Mouse (Mus musculus): ENCODE data around the gene Zfp280d. TPM values are rescaled to one million over a fixed set of nuclear protein-coding genes. Genes with fewer than 3 reads are reported as not detected.
"Not testable (repeated sequence)": the region's sequence is repeated elsewhere in the genome, so short reads cannot be mapped to it uniquely, and the experiment has no call there.

Zfp280d gene
- polyA plus RNA-seq, 1 experiment: 11.2 TPM

DNA sequence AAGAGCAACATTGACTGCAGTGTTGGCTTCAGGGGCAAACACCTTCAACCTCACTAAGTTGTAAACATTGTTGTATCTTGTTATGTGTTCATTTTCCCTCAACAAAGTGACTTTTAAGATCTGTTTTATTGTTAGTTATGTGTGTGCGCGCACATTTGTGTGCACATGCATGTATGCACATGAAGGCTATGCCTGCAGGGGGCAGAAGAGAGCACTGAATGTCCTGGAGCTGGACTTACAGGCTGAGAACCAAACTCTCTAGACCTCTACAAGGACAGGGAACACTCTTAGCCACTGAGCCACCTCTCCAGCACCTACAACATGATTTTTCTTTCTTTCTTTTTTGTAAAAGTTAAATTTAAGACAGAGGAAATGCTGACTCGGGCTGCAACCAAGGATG, 99.4 kb downstream of the Zfp280d start:
- DNase-seq (ENCODE audit: low read depth): no peak

DNA sequence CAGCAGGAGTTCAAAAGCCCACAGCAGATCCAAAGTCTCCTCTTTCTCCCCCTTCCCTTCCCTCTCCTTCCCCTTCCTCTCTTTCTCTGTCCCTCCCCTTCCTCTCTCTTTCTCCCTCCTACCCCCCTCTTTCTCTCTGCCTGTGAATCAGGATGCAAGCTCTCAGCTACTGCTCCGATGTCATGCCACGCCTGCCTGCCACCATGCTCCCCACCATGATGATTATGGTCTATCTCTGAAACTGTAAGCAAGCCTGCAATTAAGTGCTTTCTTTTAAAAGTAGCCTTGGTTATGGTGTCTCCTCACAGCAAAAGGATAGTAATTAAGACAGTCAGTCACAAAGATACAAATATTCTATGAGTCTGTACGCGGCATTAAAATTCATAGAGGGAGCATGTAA, 100.3 kb downstream of the Zfp280d start:
- DNase-seq (ENCODE audit: low read depth): no peak

DNA sequence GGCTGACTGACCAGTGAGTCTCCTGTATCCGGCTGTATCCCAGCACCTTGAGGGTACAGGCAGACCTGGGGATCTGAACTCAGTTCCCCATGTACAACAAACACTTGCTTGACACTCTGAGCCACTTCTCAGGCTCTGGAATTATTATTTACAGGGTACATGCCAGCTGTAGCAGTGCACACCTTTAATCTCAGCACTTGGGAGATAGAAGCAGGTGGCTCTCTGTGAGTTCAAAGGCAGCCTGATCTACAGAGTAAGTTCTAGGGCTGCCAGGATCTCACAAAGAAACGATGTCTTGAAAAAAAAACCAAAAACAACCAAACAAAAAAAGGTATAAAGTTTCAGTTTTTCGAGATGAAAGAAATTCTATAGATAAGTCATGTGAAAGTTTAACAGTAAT, 101.0 kb downstream of the Zfp280d start:
- no peak for DNase-seq (ENCODE audit: low read depth)

DNA sequence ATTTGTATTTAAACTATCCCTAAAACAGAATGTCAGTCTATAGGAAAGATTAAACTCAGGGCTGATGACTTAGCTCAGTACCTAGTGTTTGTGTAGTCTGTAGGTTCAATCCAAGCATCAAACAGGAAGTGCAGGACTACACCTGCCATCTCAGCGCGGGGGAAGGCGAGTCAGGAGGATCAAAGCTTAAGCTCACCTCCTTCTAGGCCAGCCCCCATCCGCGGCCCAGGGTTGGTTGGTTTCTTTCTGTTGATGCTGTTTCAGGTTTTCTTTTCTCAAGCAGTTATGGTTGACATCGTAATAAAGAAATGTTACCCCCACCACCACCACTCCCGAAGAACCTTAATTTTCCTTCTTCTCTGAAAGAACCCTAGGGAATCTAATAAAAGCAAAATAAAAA, 111.1 kb downstream of the Zfp280d start:
- DNase-seq (ENCODE audit: low read depth): no peak

DNA sequence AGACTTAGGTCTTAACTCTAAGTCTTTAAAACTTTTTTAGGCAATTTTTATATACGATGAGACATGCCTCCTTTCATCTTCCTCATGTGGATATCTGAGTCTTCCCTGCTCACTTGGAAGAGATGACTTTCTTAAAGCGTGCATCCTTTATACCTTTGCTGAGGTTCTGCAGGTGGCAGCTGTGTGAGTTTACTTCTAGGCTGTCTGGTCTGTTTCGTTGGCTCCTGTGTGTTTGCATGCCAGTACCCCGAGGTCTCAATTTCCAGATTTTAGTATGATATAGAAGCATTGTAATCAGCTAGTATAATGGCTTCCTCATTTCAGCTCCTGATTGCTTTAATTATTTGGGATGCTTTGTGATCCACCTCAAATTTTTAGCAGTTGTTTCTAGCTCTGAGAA, 114.3 kb downstream of the Zfp280d start:
- no peak for DNase-seq (ENCODE audit: low read depth)

DNA sequence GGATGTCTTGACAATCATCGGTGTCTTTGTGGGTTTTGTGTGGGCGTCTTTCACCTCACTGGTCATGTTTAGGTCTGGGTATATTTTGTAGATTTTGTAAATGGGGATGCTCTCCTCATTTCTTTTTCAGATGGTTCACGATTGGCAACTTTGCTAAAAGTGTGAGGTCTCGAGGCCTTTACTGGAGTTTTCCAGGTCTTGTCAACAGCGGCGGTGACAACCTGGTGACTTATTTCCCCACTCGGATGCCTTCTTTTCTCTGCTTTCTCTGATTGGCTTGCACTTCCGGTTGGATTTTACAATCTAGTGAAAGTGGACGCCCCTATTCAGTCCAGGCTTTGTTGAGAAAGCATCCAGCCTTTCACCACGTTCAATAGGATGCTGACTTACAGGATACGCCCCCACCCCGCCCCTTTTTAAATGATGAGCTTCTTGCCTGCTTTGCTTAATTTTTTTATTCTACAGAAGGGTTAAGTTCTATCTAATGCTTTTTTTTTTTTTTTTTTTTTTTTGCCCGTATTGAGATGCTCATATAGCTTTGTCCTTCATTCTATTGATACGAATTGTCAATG, 114.9 kb downstream of the Zfp280d start:
- no peak for DNase-seq (ENCODE audit: low read depth)

DNA sequence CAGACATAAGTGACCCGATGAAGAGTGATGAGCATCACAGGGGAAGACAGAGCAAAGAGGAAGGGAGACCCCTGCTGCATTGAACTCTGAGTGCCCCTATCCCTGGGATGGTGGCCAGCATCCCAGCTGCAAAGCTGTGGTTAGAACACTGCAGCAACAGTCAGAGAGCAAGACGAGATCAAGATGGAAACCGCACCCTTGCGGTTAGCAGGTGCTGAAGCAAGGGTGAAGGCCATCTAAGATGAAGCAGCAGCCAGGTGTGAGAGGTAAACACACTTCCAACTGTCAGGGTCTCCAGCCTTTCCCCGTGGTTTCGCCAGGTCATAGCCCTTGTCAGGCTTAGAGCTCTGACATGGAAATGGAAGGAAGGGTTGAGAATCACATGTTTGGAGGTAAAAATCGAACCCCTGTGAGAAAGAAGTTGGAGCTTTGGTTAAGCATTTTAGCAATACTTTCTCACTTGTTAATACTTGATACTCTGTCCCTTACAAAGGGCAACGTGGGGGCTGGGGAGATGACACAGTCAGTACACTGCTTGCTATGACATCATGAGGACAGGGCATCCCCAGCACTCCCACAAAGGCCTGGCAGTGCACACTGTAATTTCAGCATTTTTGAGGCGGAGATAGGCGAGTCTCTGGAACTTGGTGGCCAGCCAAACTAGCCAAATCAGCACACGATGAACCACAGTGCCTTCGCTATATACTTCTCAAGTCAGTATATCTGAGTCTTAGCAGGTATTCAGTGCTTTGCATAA, 115.8 kb downstream of the Zfp280d start:
- no peak for DNase-seq (ENCODE audit: low read depth)

DNA sequence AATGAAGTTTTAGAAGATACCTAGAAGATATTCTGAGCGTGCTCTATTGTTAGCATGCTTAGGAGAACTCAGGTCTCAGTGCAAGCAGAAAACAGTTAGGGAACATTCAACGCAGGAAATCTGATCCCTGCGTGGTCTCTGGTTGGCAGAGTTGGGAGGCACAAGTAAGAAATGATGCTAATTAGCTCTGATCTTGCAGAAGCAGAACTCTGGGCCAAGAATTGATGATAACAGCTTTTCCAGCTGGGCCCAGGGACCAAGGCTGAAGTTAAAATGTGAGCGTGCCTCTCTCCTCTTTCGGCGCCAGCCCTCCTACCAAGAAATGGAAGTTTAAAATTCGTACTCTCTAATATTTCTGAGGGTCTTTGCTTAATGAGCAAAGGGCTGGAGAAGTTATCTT, 118.0 kb downstream of the Zfp280d start:
- no peak for DNase-seq (ENCODE audit: low read depth)

DNA sequence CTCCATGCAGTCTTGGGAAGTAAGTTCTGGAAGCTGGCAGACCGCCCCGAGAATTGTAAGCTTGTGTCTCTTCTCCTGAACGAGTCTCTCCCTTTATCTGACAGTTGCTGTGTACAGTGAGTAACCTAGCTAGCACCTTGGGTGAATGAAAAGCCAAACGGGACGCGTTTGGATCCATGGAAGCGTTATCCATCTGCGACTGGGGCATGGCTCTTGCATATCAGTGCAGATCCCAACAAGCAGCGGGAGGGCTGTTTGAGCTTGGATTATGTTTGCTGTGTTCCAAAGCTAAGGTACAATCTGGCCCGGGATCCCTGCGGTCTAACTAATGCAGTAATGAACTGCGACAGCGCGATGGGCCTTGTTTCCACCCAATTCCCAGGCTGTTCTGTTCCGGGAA, 118.6 kb downstream of the Zfp280d start:
- no peak for DNase-seq (ENCODE audit: low read depth)

DNA sequence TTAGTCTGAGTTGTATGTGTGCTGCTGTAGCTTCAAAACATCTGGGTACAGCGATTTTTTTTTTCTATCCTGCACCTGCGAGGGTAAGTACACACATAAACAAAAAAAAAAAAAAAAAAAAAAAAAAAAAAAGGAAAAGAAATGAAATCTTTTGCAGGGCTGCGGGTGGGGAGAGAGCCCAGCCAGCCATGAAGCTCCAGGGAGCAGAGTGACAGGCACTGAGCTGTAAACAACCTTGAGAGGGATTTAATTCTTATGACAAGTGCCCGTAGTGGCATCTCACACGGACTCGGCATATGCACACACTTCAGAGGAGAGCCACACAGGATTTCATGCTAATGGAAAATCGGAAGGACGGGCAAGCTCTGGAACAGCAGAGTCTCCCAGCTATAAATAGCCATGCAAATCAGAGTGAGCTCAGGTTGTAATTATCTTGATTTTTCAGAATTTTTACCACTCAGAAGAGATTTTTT, 119.2 kb downstream of the Zfp280d start:
- no peak for DNase-seq (ENCODE audit: low read depth)

DNA sequence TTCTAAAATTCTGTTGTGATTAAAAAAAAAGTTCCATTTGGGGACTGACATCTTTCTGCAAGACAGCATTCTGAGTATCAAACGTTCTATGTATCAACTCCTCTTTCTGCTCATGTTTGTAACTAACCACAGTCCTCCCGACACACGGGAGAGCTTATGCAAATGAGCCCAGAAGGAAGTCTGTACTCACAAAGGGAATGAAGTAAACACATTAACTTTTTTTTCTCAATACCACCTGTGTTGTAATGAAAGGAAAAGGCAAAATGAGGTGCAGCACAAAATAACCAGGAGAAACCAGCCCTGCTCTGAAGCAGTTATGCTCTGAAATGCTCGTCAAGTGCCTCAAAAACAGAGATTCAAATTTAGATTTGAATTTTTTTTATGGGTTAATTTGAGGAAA, 125.5 kb downstream of the Zfp280d start:
- DNase-seq (ENCODE audit: low read depth): no peak

DNA sequence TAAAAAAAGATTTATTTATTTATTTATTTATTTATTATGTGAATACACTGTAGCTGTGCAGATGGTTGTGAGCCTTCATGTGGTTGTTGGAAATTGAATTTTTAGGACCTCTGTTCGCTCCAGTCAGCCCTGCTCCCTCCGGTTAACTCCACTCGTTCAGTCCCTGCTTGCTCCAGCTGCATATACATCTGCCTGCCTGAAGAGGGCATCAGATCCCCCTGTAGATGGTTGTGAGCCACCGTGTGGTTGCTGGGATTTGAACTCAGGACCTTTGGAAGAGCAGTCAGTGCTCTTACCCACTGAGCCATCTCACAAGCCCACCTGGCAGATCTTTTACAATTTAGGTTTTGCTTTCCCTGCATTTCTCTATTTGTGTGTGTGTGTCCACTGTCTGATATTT, 127.1 kb downstream of the Zfp280d start:
- DNase-seq (ENCODE audit: low read depth): not testable (repeated sequence)

DNA sequence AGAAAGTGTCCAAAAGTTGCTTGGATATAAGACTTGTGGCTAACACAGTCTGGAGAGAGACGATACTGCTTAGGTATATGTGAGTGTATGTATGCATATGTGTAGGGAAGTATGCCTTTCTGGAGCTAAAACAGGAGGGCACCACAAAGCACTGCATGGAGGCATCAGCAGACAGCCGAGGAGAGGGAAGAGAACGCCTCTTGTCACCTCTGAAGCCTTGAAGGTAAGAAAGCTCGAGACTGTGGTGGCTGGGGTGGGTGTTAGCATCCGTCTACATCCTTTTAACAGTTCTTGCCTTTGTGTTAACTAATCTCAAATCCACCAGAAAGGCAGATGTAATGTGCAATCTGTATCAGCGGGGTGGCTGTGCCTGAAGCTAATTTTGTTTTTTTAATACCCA, 128.8 kb downstream of the Zfp280d start:
- DNase-seq (ENCODE audit: low read depth): no peak

DNA sequence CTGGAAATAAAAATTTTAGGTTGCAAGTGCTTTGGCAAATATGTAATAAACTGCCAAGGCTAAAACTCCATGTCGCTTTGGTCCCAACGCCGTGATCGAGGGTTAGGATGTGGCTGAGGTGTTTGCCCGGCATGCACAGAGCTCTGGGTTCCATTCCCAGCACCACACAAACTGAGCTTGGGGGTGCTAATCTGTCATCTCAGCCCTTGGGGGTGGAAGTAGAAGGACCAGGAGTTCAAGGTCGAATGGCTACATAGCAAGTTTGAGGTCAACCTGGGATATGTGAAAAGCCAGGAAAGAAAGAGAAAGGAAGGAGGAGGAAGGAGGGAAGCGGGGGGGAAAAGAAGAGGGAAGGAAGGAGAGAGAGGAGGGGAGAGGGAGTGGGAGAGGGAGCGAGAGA, 129.8 kb downstream of the Zfp280d start:
- no peak for DNase-seq (ENCODE audit: low read depth)

DNA sequence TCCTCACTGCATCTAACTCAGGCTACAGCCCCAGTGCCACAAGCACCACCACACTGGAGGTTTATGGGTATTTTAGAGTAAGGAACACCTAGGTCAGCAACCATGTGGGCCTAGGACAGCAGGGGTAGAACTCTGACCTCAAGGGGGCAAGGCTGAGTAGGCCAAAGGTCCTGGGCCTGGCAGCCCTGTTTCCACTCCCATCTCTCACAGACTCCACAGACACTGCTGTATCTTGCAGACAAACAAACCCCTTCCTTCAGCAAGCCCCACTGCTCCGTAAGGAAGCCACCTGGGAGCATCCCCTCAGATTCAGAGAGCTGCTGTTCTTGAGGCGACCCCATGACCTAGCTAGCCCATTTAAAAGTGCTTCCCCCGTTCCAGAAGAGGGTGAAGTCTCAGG, 130.3 kb downstream of the Zfp280d start:
- no peak for DNase-seq (ENCODE audit: low read depth)

DNA sequence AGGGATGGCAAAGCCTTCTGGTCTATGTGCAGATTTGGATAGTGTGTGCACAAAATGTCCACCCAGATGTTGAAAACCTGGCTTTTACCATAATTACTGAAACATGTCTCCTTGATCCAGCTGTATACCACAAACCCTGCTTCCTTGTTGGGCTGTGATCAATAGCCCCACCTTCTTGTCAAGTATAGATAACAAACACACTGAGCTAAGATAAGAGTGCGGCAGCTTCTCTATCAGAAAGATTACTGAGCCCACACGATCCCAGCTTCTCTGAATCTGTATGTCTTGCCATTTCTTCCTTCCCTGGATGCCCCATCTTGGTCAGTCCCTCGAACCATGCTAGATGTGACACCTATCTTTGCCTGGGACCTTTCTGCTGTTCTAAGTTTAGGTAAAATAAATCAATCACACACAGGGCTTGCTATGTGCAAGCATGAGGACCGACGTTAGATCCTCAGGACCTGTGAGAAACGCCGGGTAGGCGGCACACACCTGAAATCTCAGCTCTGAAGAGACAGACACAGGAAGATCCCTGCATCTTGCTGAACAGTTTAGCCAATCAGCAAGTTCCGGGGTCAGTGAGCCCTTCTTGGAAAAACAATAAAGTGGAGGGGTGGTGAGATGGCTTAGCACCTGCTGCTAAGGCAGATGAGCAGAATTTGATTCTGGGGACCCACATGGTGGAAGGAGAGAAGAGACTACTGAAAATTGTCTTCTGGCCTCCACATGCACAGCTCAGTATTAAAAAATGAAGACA, 131.4 kb downstream of the Zfp280d start:
- no peak for DNase-seq (ENCODE audit: low read depth)

DNA sequence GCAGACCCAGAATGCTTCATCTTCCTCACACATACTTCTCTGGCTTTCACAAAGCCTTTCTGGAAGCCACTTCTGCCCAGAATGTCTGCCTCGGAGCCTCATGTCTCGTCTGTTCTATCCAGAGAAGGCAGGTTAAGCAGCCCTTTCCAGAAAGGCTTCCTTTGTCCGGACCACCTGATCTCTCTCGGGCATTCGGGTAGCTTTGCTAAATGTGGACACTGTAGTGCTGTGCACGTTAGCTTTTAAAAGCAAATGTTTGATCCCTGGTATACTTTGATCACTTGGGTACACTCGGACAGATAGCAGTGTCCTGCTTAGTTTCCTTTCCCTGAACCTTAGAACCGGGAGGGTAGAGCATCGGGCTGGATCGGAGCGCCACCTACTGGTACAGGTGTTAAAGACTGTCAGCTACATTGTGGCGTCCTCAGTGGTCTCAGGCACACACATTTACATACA, 133.5 kb downstream of the Zfp280d start:
- no peak for DNase-seq (ENCODE audit: low read depth)

DNA sequence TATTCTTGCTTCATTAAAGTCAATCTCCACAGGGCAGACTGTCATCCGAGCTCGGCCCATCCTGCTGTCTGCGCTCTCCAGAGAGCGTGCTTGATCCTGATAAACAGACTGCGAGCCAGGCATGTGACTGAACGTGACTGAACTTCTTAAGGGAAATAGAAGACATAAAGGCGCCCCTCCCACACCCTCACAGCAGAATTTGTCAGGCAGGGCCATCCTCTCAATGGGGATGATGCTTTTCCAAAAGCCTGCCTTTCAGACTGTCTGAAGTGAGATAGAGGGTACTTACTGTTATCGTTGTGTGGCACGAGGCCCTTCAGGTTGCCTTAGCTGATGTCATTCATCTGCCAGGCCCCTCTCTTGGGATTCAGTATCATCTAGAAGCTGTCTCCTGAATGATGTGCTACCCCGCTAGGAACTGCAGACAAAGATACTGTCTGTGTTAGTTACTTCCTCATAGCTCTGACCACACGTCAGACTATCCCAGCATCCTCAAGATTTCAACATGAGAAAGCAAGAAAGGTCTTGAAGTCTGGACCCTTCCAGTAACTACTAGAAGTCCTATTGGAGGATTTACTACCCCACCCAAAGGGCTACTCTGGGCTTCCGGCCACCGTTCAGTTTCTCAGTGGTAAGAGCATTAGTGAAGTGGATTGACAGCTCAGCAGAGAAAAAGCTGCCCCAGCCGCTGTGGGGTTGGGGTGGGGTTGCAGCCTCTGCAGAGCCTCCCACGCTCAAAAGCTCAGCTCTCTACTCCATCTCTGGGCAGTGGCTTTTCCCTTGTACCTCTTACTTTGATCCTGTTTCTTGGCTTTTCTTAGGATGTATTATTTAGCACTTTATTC, 134.9 kb downstream of the Zfp280d start:
- no peak for DNase-seq (ENCODE audit: low read depth)

DNA sequence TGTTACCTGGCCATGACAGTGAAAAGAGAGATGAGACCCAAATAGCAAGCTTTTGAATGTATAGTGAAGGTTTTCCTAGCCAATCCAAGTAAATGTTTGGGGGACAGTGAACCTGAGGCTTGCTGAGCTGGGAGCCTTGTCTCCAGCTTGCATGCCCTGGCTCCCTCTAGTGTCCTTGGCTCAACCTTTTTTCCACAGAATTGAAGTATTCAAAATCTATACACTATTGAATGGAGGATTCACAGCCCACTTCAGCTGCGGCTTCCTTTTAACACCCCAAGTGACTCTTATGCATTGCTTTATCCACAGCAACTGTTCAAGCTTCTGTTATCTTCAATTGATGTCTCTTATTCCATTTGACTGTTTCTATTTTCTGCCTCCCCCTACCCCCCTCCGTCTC, 137.1 kb downstream of the Zfp280d start:
- no peak for DNase-seq (ENCODE audit: low read depth)
